Mouse (Mus musculus) G1E (cell line): ENCODE measurements around the gene Kank3. TPM values are rescaled to one million over a fixed set of nuclear protein-coding genes. Genes with fewer than 3 reads are reported as not detected.
"Not testable (repeated sequence)": the region's sequence is repeated elsewhere in the genome, so short reads cannot be mapped to it uniquely, and the experiment has no call there.

Source experiments
- ATAC-seq: 2 replicates; pipeline ENCODE4 v1.8.0; 2016; ENCODE audit warnings: mild to moderate bottlenecking; ENCODE audit not compliant: insufficient number of reproducible peaks, poor library complexity, low FRiP score, severe bottlenecking; ENCODE audit errors: extremely low read depth
- DNase-seq: peaks from one replicate; pipeline ENCODE4 v3.0.0; 2012; ENCODE audit warnings: low spot score
- H3K27me3 ChIP-seq: 2 replicates; pipeline ENCODE4 v1.6.1; 2012; ENCODE audit warnings: mild to moderate bottlenecking, low read length, inconsistent platforms; ENCODE audit not compliant: insufficient read depth
- H3K36me3 ChIP-seq: replicated peaks from 2 replicates; pipeline ENCODE3; 2012; ENCODE audit warnings: mild to moderate bottlenecking, inconsistent platforms
- H3K4me1 ChIP-seq: 2 replicates; pipeline ENCODE4 v1.6.1; 2012; ENCODE audit warnings: low read depth, low read length, inconsistent platforms, mixed read lengths; ENCODE audit not compliant: insufficient read depth
- H3K4me3 ChIP-seq: 2 replicates; pipeline ENCODE4 v1.5.1; 2012; ENCODE audit warnings: low read depth, mild to moderate bottlenecking, inconsistent platforms, low read length, moderate library complexity, mixed read lengths
- H3K9me3 ChIP-seq: replicated peaks from 2 replicates; pipeline ENCODE4 v1.6.1; 2012; ENCODE audit warnings: inconsistent platforms
- CTCF ChIP-seq: IDR thresholded peaks from 2 replicates; pipeline ENCODE4 v1.5.1; 2012; ENCODE audit warnings: low read depth, low read length, inconsistent platforms, mixed read lengths
- GATA1 ChIP-seq: IDR thresholded peaks from 2 replicates; pipeline ENCODE4 v1.6.1; 2012; ENCODE audit warnings: borderline replicate concordance, low read length, inconsistent platforms, mixed read lengths
- GATA2 ChIP-seq: IDR thresholded peaks from 2 replicates; pipeline ENCODE4 v1.6.1; 2012; ENCODE audit warnings: low read depth, low read length, inconsistent platforms, borderline replicate concordance
- POLR2AphosphoS5 ChIP-seq: IDR thresholded peaks from 2 replicates; pipeline ENCODE4 v1.6.1; 2012; ENCODE audit warnings: low read depth, low read length, inconsistent platforms; ENCODE audit not compliant: insufficient replicate concordance
- TAL1 ChIP-seq: conservative IDR thresholded peaks from 2 replicates; pipeline ENCODE4 v1.6.1; 2012; ENCODE audit warnings: low read depth, low read length, inconsistent platforms, mixed read lengths
- polyA plus RNA-seq: library from polyadenylated mRNA; stranded (reverse); fragments of >175 nt; gene quantifications from 2 replicates; pipeline ENCODE4 v1.2.3, GENCODE M21; 2012
- total RNA-seq, 2 experiments: library from RNA; stranded (forward) in 1 of 2; stranded (reverse) in 1 of 2; fragments of 200-1000 nt in 1 of 2; fragments of >200 nt in 1 of 2; fragmentation: Nextera tagmentation in 1 of 2; gene quantifications; 2 replicates each; pipeline ENCODE4 v1.2.3; 2014 to 2017

Gene Kank3
- total and polyA plus RNA-seq, 3 experiments = 1.1 to 6.6 (median 4.3) TPM

DNA sequence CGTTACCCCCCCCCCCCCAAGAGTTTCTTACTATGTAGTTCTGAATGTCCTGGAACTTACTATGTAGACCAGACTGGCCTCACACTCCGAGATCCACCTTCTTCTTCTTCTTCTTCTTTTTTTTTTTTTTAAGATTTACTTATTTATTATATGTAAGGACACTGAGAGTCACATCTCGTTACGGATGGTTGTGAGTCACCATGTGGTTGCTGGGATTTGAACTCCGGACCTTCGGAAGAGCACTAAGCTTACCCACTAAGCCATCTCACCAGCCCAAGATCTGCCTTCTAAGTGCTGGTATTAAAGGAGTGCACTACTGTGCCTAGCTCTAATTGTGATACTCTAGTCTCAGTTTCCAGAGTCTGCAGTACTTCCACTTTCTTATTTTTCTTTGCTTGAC, 5.1 kb downstream of the Kank3 start:
- ATAC-seq = no peak
- peaks cover 38% of the 10 kb centered on the region for H3K4me1 ChIP-seq

DNA sequence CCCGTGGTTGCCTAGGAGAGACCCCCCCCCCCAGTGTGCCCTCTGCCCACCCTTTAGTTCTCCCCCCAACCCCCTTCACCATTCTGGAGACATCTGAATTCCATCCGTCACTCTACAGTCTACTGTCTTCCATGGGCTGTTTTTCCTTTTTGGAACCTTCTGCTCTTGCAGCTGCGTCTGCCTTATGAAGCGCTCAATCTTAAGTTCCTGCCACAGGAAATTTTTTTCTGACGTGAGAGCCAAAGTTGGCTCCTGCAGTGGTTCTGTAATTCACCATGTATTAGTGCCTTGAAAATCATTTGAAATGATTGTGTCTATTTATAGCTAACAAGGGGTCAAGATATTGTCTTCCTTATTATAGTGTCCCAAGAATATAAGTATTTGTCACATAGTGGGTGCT, 6.3 kb downstream of the Kank3 start:
- DNase-seq (no peak), ATAC-seq (no peak)
- Histone ChIP-seq H3K4me1 (peaks cover 43% of the 10 kb centered on the region), H3K9me3 (no peaks in the 10 kb centered on the region), H3K4me3 (peak overlapping the region; percentile 79), H3K27me3 (peaks cover 23% of the 10 kb centered on the region), H3K36me3 (peaks cover 39% of the 10 kb centered on the region)
- TF ChIP-seq CTCF (no peak), TAL1 (no peak), POLR2AphosphoS5 (no peak), GATA2 (no peak), GATA1 (no peak)

More for the DNA sequence above, 5.1 kb downstream of the Kank3 start:
- TF ChIP-seq CTCF = no peak
- TF ChIP-seq GATA1 = no peak
- no peak for TF ChIP-seq POLR2AphosphoS5
- no peak for TF ChIP-seq TAL1
- TF ChIP-seq GATA2 = no peak
- Histone ChIP-seq H3K9me3 (no peaks in the 10 kb centered on the region), H3K4me3 (no peak overlapping the region), H3K36me3 (peaks cover 27% of the 10 kb centered on the region), H3K27me3 (peaks cover 35% of the 10 kb centered on the region)
- DNase-seq = no peak

DNA sequence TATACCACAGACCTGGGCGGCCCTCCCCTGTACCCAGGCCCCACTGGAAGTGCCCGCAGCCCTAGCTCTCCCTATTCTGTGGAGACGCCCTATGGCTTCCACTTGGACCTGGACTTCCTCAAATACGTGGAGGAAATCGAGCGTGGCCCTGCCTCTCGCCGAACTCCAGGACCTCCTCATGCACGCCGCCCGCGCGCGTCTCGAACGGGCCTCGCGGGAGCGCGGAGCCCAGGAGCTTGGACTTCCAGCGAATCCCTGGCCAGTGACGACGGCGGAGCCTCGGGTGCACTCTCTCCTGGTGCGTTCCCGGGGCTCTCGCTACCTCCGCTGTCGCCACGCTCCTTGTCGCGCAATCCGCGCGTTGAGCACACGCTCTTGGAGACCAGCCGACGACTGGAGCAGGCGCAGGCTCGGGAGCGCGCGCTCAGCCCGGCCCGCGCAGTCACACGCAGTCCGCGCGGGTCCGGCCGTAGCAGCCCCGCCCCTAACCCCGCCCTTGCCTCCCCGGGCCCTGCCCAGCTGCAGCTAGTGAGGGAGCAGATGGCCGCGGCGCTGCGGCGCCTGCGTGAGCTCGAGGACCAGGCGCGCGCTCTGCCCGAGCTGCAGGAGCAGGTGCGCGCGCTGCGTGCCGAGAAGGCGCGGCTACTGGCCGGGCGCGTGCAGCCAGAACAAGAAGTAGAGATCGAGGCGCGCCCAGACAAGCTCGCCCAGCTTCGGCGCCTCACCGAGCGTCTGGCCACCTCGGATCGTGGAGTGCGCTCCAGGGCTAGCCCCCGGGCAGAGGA, 7.1 kb downstream of the Kank3 start:
- ATAC-seq = peak; percentile 69
- no peak for TF ChIP-seq POLR2AphosphoS5
- TF ChIP-seq TAL1 = no peak
- no peak for TF ChIP-seq CTCF
- TF ChIP-seq GATA1 = no peak
- peaks cover 47% of the 10 kb centered on the region for H3K36me3 ChIP-seq

DNA sequence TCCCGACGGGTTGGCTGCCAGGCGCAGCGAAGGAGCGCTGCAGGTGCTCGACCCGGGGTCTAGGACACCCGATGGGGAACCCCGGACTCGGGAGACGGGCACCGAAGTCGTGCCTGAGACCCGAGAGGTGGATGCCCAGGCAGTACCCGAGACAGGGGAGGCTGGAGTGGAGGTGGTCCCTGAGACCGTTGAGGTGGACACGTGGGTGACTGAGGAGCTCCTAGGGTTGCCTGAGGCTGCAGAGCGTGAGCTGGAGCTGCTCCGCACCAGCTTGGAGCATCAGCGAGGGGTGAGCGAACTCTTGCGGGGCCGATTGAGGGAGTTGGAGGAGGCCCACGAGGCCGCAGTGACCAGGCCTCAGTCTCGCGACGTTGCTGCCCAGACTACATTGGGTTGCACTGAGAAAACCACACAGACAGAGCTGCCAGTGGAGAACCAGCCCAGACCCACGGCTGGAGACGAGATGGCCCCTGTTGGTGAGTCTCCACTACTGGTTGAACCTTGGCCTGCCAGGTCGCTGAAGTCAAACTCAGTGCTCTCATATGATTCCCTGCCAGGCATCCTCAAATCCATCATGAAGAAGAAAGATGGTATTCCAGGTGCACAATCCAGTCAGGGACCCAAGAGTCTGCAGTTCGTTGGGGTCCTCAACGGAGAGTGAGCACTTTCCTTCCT, 7.8 kb downstream of the Kank3 start:
- H3K36me3 ChIP-seq = peaks cover 54% of the 10 kb centered on the region
- ATAC-seq = no peak
- H3K9me3 ChIP-seq = no peaks in the 10 kb centered on the region
- DNase-seq = no peak
- H3K4me3 ChIP-seq = peak overlapping the region; percentile 79
- peaks cover 58% of the 10 kb centered on the region for H3K4me1 ChIP-seq
- no peak for TF ChIP-seq TAL1
- 0 out of 2 replicates have a peak, but pooled peaks have one; percentile 22 for TF ChIP-seq POLR2AphosphoS5
- H3K27me3 ChIP-seq = peaks cover 9% of the 10 kb centered on the region

More for the DNA sequence above, 7.1 kb downstream of the Kank3 start:
- Histone ChIP-seq H3K4me1 (peaks cover 51% of the 10 kb centered on the region), H3K9me3 (no peaks in the 10 kb centered on the region), H3K27me3 (peaks cover 16% of the 10 kb centered on the region), H3K4me3 (peak overlapping the region; percentile 79)
- peak; percentile 98 for DNase-seq

DNA sequence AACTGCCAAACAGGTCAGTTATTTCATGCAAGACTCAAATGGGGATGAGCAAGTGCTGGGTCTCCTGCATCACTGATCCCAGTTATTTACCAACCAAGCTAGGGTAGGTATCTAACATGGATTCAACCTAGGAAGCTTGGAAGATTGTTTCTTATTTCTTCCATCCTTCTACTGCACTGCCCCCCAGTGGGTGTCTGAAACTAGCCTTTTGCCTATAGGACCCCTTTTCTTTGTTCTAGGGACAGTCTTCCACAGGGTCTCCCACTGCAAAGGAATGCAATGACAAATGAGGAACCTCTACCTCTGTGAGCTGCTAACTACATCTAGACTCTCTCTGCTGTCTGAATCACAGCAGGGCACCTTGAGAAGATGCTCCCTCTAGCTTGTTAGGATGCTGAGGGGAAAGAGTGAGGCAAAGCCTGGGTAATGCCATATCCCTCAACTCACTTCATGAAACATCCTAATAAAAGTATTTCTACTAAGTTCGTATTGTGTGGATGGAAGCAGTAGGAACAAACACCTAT, 12.2 kb downstream of the Kank3 start:
- ATAC-seq (no peak), DNase-seq (no peak)
- peak overlapping the region; percentile 81 for H3K4me3 ChIP-seq
- no peaks in the 10 kb centered on the region for H3K27me3 ChIP-seq
- TF ChIP-seq GATA1 (no peak), CTCF (no peak), POLR2AphosphoS5 (no peak; the same call in 1 of the 2 replicates), GATA2 (no peak), TAL1 (no peak)
- peaks cover 70% of the 10 kb centered on the region for H3K4me1 ChIP-seq
- H3K36me3 ChIP-seq = peaks cover 78% of the 10 kb centered on the region
- H3K9me3 ChIP-seq = no peaks in the 10 kb centered on the region

DNA sequence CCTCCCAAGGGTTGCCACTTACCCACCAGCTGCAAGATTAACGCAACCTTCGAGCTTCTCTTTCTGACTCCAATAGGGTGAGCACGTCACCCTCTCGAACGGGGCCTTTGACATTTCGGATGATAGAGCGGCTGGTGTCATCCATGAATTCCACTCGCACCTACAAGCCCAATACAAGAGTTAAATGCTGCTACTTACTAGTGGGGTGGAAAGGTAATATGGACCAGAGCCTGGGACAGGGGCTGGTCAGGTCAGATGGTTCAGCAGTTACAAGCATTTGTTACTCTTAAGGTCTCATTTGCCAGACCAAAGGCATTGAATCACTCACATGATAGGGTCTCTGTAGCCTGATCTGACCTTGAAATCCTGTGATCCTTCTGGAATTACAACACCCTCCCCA, 12.9 kb downstream of the Kank3 start:
- not testable (repeated sequence) for H3K27me3 ChIP-seq, H3K9me3 ChIP-seq, DNase-seq, ATAC-seq
- Histone ChIP-seq H3K36me3 (peaks cover 80% of the 10 kb centered on the region), H3K4me3 (peak overlapping the region; percentile 81), H3K4me1 (peaks cover 69% of the 10 kb centered on the region)
